Mouse (Mus musculus) ES-E14 (cell line): ENCODE measurements around the gene Gm10964. TPM values are rescaled to one million over a fixed set of nuclear protein-coding genes. Genes with fewer than 3 reads are reported as not detected.

Experiments used
- DNase-seq: peaks from one replicate; pipeline ENCODE4 v3.0.0-alpha.2; 2013; ENCODE audit warnings: low read depth, low spot score
- H3K27ac ChIP-seq: 2 replicates; pipeline ENCODE4 v1.5.1; 2012; ENCODE audit warnings: low read depth, mild to moderate bottlenecking, low read length, moderate library complexity, mixed read lengths; ENCODE audit not compliant: poor library complexity, insufficient read depth, severe bottlenecking
- H3K36me3 ChIP-seq: 2 replicates; pipeline ENCODE4 v1.6.1; 2012; ENCODE audit warnings: mild to moderate bottlenecking, low read length, moderate library complexity, mixed read lengths; ENCODE audit not compliant: control insufficient read depth, poor library complexity, insufficient read depth, severe bottlenecking
- H3K4me1 ChIP-seq, 2 experiments: fragments of 150-350 bp in 1 of 2; sonication (generic) in 1 of 2; 2 replicates each; pipeline ENCODE4 v1.6.1; 2012; ENCODE audit warnings: low read length in 2 of 2, mild to moderate bottlenecking in 1 of 2, mixed read lengths in 1 of 2; ENCODE audit not compliant: control insufficient read depth in 2 of 2, insufficient read depth in 2 of 2, poor library complexity in 1 of 2
- H3K4me3 ChIP-seq, 2 experiments: fragments of 150-350 bp in 1 of 2; sonication (generic) in 1 of 2; 2 replicates each; pipeline ENCODE4 v1.5.1; 2012; ENCODE audit warnings: low read length in 2 of 2, low read depth in 1 of 2, mild to moderate bottlenecking in 1 of 2, mixed read lengths in 1 of 2; ENCODE audit not compliant: insufficient read depth in 1 of 2, poor library complexity in 1 of 2, severe bottlenecking in 1 of 2
- H3K9ac ChIP-seq: 2 replicates; pipeline ENCODE4 v1.6.1; 2012; ENCODE audit warnings: low read depth, mild to moderate bottlenecking, low read length, mixed read lengths; ENCODE audit not compliant: poor library complexity, insufficient read depth, severe bottlenecking
- H3K9me3 ChIP-seq: fragments of 150-350 bp; sonication (generic); 2 replicates; pipeline ENCODE4 v1.6.1; 2012; ENCODE audit warnings: low read depth, mild to moderate bottlenecking, low read length; ENCODE audit not compliant: control insufficient read depth, insufficient read depth
- CHD2 ChIP-seq: IDR thresholded peaks from 2 replicates; pipeline ENCODE4 v1.6.1; 2014; ENCODE audit warnings: mild to moderate bottlenecking, low read depth, low read length, inconsistent platforms
- HCFC1 ChIP-seq: IDR thresholded peaks from 2 replicates; pipeline ENCODE4 v1.6.1; 2012; ENCODE audit warnings: low read length, inconsistent platforms, borderline replicate concordance; ENCODE audit not compliant: insufficient read depth
- MAFK ChIP-seq: IDR thresholded peaks from 2 replicates; pipeline ENCODE4 v1.6.1; 2014; ENCODE audit warnings: mild to moderate bottlenecking, low read depth, low read length, inconsistent platforms; ENCODE audit not compliant: insufficient read depth
- ZC3H11A ChIP-seq: IDR thresholded peaks from 2 replicates; pipeline ENCODE4 v1.6.1; 2012; ENCODE audit warnings: low read depth, mild to moderate bottlenecking, inconsistent platforms, low read length, borderline replicate concordance
- ZNF384 ChIP-seq: IDR thresholded peaks from 2 replicates; pipeline ENCODE4 v1.6.1; 2012; ENCODE audit warnings: low read depth, low read length, inconsistent platforms
- in situ Hi-C, 2 experiments: fragments of 600-800 bp; cut with MboI; formaldehyde crosslinking; loops; one replicate each; pipeline ENCODE4 v1.15.1; 2025; ENCODE audit warnings: low sequenced_read_pairs in 2 of 2, inconsistent platforms in 1 of 2; ENCODE audit not compliant: unreplicated experiment in 2 of 2
- total RNA-seq: library from RNA; depleted of rRNA; stranded (reverse); fragments of 300-350 nt; gene quantifications from 2 replicates; pipeline ENCODE4 v1.2.3, GENCODE M21; 2012

The Gm10964 gene
- total RNA-seq, 1 experiment = not detected

DNA sequence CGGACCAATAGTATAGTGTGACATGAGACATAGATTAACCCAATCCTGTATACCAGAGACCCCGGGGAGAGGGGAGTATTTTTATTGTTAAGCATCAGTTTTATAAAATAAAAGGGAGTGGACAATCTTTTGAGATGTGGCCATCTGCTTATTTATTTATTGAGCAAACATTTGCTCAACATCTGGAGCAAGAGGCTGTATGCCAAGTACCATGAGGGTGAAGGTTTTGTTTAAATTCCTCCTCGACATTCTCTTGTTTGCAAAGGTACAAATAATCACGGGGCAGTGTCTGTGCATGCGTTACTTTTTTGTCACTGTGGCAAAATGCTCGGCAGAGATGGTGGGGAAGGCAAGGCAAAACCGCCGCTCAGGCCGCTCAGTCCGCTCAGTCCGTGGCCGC lies 33.7 kb upstream of the Gm10964 start:
- Histone ChIP-seq H3K4me3 (no peak overlapping the region), H3K9me3 (no peaks in the 10 kb centered on the region), H3K9ac (no peak overlapping the region), H3K4me1 (no peaks in the 10 kb centered on the region), H3K27ac (no peak overlapping the region), H3K36me3 (no peaks in the 10 kb centered on the region)
- no peak for TF ChIP-seq HCFC1
- no peak for TF ChIP-seq MAFK
- TF ChIP-seq CHD2 = no peak
- no peak for TF ChIP-seq ZNF384
- TF ChIP-seq ZC3H11A = no peak
- DNase-seq = no peak
- in situ Hi-C loops = no loop called here

GRCm38 (mm10) chr3:103709470-103710040 lies 29.6 kb upstream of the Gm10964 start:
- Histone ChIP-seq H3K9me3 (no peaks in the 10 kb centered on the region), H3K4me3 (no peak overlapping the region), H3K9ac (no peak overlapping the region), H3K36me3 (no peaks in the 10 kb centered on the region), H3K4me1 (no peaks in the 10 kb centered on the region), H3K27ac (no peak overlapping the region)
- no peak for DNase-seq
- in situ Hi-C loops = no loop called here
- TF ChIP-seq CHD2 (no peak), HCFC1 (no peak), ZC3H11A (no peak), ZNF384 (no peak), MAFK (no peak)

DNA sequence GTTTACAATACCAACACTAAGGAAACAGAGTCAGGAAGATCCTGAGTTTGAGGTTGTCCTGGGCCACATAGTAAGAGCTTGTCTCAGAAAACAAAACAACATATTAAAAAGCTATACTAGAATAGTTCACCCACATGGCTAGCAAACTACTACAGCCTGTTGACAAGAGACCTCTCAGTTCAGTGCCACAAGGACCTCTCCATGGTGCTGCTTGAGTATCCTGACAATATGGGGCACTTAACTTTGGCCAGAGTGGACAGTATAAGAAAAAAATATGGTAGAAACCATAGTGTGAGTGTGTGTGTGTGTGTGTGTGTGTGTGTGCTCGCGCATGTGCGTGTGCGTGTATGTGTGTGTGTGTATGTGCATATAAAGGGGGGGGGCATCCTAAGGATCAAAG lies 27.0 kb upstream of the Gm10964 start:
- no peak for DNase-seq
- Histone ChIP-seq H3K27ac (no peak overlapping the region), H3K36me3 (no peaks in the 10 kb centered on the region), H3K4me1 (no peaks in the 10 kb centered on the region), H3K9ac (no peak overlapping the region), H3K4me3 (no peak overlapping the region), H3K9me3 (no peaks in the 10 kb centered on the region)
- in situ Hi-C loops = no loop called here
- TF ChIP-seq ZNF384 (no peak), ZC3H11A (no peak), MAFK (no peak), HCFC1 (no peak), CHD2 (no peak)

DNA sequence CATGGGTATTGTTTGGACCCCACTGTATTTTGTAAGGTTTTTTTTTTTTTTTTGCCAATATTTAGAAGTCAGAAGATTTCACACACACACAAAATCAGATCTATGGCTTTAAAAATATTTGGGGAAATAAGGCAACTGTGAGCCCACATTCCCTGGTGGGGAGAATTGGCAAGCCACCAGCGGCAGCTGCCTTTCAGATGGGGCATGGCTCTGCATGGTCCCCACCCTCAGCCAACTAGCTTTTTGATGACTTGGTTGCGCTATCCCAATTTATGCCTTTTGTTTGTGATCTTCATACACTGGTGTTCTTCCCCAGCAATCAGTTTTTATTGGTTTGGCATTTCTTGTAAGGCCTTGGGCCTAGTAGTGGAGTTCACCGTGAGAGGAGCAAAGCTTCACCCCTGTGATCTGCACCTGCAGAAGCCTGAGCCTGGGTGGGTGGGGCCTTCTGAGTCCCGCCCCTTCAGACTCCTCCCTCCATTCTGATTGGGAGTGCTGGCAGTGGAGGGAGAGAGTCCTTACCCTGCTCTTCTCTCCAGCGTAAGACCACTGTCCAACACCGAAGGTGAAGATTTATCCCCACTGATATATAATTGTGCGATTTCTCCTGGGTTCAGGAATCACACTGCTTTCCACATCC lies 24.8 kb upstream of the Gm10964 start:
- in situ Hi-C loops = no loop called here
- peak; percentile 40 for DNase-seq
- H3K4me3 ChIP-seq = peak overlapping the region in 1 of 2 experiments; percentile 39; a peak in 1 of 4 replicates
- H3K4me1 ChIP-seq = no peaks in the 10 kb centered on the region
- H3K9me3 ChIP-seq = no peaks in the 10 kb centered on the region
- H3K27ac ChIP-seq = no peak overlapping the region
- no peak for TF ChIP-seq MAFK
- TF ChIP-seq ZNF384 = no peak
- TF ChIP-seq ZC3H11A = no peak
- TF ChIP-seq HCFC1 = no peak
- H3K9ac ChIP-seq = no peak overlapping the region
- no peaks in the 10 kb centered on the region for H3K36me3 ChIP-seq
